Mouse (Mus musculus) kidney, adult 2 months (tissue): ENCODE measurements around the gene Msmp.

ENCODE experiments used
- CTCF ChIP-seq: fragments of 200-500 bp; conservative IDR thresholded peaks from 2 replicates; pipeline ENCODE4 v1.5.1; 2011; ENCODE audit warnings: low read depth, mild to moderate bottlenecking, control low read depth, low read length, moderate library complexity, mixed read lengths; ENCODE audit not compliant: insufficient read depth, insufficient read length
- POLR2A ChIP-seq: fragments of 200-500 bp; IDR thresholded peaks from one replicate; pipeline ENCODE4 v1.6.1; 2011; ENCODE audit warnings: low read depth, low read length, control low read depth

- no peak for TF ChIP-seq CTCF
- no peak for TF ChIP-seq POLR2A
These were observed 28.4 kb downstream of the Msmp start for GRCm38 (mm10) chr4:43555926-43556325.
